Mouse (Mus musculus) thymus, adult 2 months (tissue): ENCODE data around the gene Fcrl1.

Experiments
- CTCF ChIP-seq: fragments of 200-500 bp; IDR thresholded peaks from 2 replicates; pipeline ENCODE4 v1.5.1; 2012; ENCODE audit warnings: mild to moderate bottlenecking, control low read depth, low read length, moderate library complexity, borderline replicate concordance; ENCODE audit not compliant: control insufficient read depth, poor library complexity, insufficient read depth; ENCODE audit errors: extremely low read depth
- POLR2A ChIP-seq: fragments of 200-500 bp; IDR thresholded peaks from 2 replicates; pipeline ENCODE4 v1.6.1; 2012; ENCODE audit warnings: mild to moderate bottlenecking, low read length, control low read depth, moderate library complexity; ENCODE audit not compliant: control insufficient read depth, poor library complexity, insufficient read depth; ENCODE audit errors: extremely low read depth

DNA sequence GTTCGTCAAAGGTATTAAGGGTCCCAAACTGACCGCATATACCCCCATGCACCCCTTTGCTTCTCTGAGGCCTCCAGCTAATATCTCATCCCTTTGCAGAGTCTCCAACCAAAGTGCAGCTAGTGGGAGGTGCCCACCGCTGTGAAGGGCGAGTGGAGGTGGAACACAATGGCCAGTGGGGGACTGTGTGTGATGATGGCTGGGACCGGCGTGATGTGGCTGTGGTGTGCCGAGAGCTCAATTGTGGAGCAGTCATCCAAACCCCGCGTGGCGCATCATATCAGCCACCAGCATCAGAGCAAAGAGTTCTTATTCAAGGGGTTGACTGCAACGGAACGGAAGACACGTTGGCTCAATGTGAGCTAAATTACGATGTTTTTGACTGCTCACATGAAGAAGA, 10.5 kb upstream of the Fcrl1 start:
- TF ChIP-seq POLR2A (no peak), CTCF (no peak)
